Mouse (Mus musculus): ENCODE data around the gene Ggn. TPM values are rescaled to one million over a fixed set of nuclear protein-coding genes. Genes with fewer than 3 reads are reported as not detected.

Ggn gene
- polyA plus RNA-seq (2012; rRNA removed), result 0.41 and 0.43 TPM in 2 replicates

DNA sequence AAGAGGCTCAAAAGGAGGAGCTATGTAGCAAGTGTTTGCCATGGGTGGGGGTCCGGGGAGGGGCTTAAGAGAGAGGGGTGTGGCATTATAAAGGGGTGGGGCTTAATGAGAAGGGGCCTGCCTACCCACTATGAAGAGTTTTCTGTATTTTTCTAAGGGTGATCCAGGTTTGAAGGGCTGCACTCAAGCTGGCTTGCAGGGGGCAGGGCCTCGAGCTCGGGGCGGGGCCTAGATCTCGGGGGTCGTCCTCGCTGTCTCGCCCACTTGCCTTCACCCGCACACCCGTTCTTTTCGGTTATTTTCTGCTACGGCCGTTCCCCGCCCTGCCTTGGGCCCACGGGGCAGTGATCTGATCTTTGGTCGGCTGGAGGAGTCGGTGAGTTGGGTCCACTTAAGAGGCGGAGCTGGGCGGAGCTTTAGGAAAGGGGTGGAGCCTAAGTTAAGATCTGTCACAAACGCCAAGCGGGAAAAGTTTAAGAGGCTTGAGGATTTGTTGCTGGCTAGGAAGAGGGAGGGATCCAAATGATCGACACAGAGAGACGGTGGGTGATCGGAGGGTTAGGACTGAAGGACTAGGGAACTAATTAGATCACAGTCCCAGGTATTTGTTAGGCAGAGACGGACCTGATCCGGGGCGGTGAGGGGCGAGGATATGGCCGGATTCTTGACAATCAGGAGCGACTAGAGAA lies at the start of gene Ggn, which contains the start of gene Spred3:
TSS of gene Ggn (plus strand) at position 145 of the 689 bp plus-strand sequence.
TSS of gene Spred3 (minus strand) at position 346 of the 689 bp plus-strand sequence.

GRCm38 (mm10) chr7:29124970-29125369 lies 45.0 kb upstream of the Ggn start, which contains the start of gene Ryr1:
Ryr1 (minus strand) TSS chr7:29125179.

GRCm38 (mm10) chr7:29134693-29135386 lies 35.2 kb upstream of the Ggn start, which contains the start of gene Rasgrp4:
Rasgrp4 (plus strand) TSS chr7:29134851.

DNA sequence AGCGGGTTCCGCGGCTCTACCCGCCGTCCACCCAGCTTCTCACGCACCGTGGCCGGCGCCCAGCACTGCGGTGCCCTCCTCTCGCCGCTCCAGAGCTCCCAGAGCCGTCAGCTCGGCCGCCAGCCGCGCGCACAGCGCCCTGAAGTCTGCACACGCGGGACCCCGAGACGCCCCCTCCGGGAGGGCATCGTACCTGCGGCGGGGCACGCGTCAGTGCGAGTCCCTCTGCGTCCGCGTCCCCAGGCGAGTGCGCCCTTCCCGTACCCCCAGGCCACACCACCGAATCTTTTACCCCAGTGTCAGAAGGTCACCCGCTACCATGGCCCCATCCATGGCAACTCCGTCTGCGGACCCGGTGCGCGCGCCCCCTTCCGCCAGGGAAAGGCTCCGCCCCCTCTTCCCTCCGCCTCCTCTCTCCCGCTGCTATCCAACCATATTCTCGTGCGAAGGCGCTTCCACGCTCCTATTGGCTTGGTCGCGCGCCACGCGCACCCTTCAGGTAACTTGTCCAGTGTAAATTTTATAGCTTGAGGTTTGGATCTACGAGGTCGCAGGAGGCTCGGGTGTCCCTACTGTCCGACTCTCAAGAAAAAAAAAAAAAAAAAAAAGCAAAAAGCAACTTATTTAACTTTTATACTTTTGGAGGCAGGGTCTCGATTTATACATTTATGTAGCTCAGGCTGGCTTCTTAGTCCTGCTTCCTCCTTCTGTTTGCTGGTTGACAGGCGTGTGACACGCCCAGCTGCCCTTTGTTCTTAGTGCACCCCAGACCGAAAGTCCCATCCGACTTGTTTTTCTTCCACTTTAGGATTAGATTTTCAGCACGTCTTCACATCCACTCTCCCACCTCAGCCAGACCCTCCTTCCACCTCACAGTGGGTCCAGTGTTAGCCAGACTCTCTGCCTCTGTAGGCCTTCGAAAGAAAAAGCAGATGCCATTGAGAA lies 13.9 kb upstream of the Ggn start, which contains the start of gene Fam98c:
TSS of gene Fam98c (minus strand) at position 397 of the 945 bp plus-strand sequence.

DNA sequence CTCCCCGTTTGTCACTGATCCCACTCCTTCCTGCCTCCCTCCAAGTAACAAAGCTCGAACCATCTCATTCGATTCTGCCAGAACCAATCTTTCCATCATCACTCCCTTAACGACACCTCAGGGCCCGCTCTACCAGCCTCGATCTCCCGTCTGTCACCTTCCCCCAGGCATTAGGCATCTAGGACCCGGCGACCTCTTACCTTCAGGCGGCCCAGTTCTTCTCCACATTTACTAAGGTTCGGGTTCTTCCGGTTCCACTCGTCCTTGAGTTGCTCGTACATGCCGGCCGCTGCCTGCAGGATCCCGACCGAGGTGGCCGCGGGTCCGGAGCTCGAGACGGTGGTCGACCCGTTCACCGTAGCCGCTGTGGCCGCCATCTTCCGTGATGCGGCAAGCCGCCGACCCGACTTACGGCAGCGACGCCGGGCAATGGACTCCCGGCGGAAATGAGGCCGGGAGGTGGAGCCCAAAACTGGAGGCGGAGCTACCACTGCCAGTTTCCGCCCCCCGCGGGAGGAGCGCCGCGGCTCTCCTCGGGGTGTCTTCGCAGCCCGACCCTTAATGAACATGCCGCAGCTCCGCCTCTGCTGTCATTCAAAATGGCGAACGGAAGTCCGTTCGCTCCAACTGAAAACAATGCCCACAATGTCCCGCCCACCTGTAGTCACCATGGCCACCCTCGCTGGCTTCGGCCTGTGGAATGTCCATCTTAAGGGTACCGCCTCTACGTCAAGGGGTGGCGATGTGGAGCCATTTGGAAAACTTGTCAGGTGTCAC lies 10.3 kb downstream of the Ggn start, which contains the start of gene Psmd8:
TSS of gene Psmd8 (minus strand) at position 625 of the 777 bp plus-strand sequence.

GRCm38 (mm10) chr7:29213675-29214082 lies 43.7 kb downstream of the Ggn start, which contains the start of gene Catsperg1:
Catsperg1 (minus strand) TSS chr7:29214035.

Other genes starting within 250 kb of the Ggn start
- gene Actn4, start 207.9 kb upstream of the Ggn start, polyA plus RNA-seq (2012; rRNA removed), result 120 and 134 TPM in 2 replicates
- gene Eif3k, start 188.3 kb upstream of the Ggn start, polyA plus RNA-seq (2012; rRNA removed), result 377 and 381 TPM in 2 replicates
- 12.9 and 14.6 TPM in 2 replicates for gene Map4k1, start 188.2 kb upstream of the Ggn start, polyA plus RNA-seq (2012; rRNA removed)
- gene Ryr1, start 45.0 kb upstream of the Ggn start, polyA plus RNA-seq (2012; rRNA removed), result 12.3 and 12.4 TPM in 2 replicates
- 3.1 and 4.0 TPM in 2 replicates for gene Rasgrp4, start 35.4 kb upstream of the Ggn start, polyA plus RNA-seq (2012; rRNA removed)
- gene Fam98c, start 14.0 kb upstream of the Ggn start, polyA plus RNA-seq (2012; rRNA removed), result 27.0 and 27.4 TPM in 2 replicates
- gene Spred3, start 201 bp downstream of the Ggn start, polyA plus RNA-seq (2012; rRNA removed), result 26.7 and 27.6 TPM in 2 replicates
- gene Psmd8, start 10.5 kb downstream of the Ggn start, polyA plus RNA-seq (2012; rRNA removed), result 245 and 257 TPM in 2 replicates
- 12.7 and 13.0 TPM in 2 replicates for gene Catsperg1, start 43.8 kb downstream of the Ggn start, polyA plus RNA-seq (2012; rRNA removed)
- gene Kcnk6, start 62.3 kb downstream of the Ggn start, polyA plus RNA-seq (2012; rRNA removed), result 0.74 and 0.91 TPM in 2 replicates
- 66.8 and 73.6 TPM in 2 replicates for gene Yif1b, start 68.1 kb downstream of the Ggn start, polyA plus RNA-seq (2012; rRNA removed)
- 0.19 and 1.2 TPM in 2 replicates for gene 2200002D01Rik, start 78.3 kb downstream of the Ggn start, polyA plus RNA-seq (2012; rRNA removed)
- gene Spint2, start 111.7 kb downstream of the Ggn start, polyA plus RNA-seq (2012; rRNA removed), result 57.9 and 58.2 TPM in 2 replicates
- 3.5 and 4.5 TPM in 2 replicates for gene Ppp1r14a, start 119.1 kb downstream of the Ggn start, polyA plus RNA-seq (2012; rRNA removed)
- 116 and 152 TPM in 2 replicates for gene Dpf1, start 133.7 kb downstream of the Ggn start, polyA plus RNA-seq (2012; rRNA removed)